Mouse (Mus musculus): ENCODE results near the gene Olfr243. TPM values are rescaled to one million over a fixed set of nuclear protein-coding genes. Genes with fewer than 3 reads are reported as not detected.

Olfr243 gene
- polyA plus RNA-seq, 1 experiment from 2014 or later, result not detected

Other genes starting within 250 kb of the Olfr243 start
- not detected in 2 replicates for gene Olfr608, start 244.8 kb upstream of the Olfr243 start, polyA plus RNA-seq (2015; fragmentation: Nextera tagmentation; extraction: Ambion mirVana)
- not detected in 2 replicates for gene Olfr609, start 216.6 kb upstream of the Olfr243 start, polyA plus RNA-seq (2015; fragmentation: Nextera tagmentation; extraction: Ambion mirVana)
- not detected in 2 replicates for gene Olfr610, start 202.5 kb upstream of the Olfr243 start, polyA plus RNA-seq (2015; fragmentation: Nextera tagmentation; extraction: Ambion mirVana)
- not detected in 2 replicates for gene Olfr611, start 193.8 kb upstream of the Olfr243 start, polyA plus RNA-seq (2015; fragmentation: Nextera tagmentation; extraction: Ambion mirVana)
- not detected in 2 replicates for gene Olfr612, start 172.0 kb upstream of the Olfr243 start, polyA plus RNA-seq (2015; fragmentation: Nextera tagmentation; extraction: Ambion mirVana)
- not detected in 2 replicates for gene Olfr613, start 166.6 kb upstream of the Olfr243 start, polyA plus RNA-seq (2015; fragmentation: Nextera tagmentation; extraction: Ambion mirVana)
- gene Olfr615, start 158.6 kb upstream of the Olfr243 start, polyA plus RNA-seq (2015; fragmentation: Nextera tagmentation; extraction: Ambion mirVana), result not detected in 2 replicates
- gene Olfr616, start 145.5 kb upstream of the Olfr243 start, polyA plus RNA-seq (2015; fragmentation: Nextera tagmentation; extraction: Ambion mirVana), result not detected in 2 replicates
- gene Olfr617, start 141.6 kb upstream of the Olfr243 start, polyA plus RNA-seq (2015; fragmentation: Nextera tagmentation; extraction: Ambion mirVana), result not detected in 2 replicates
- gene Olfr618, start 124.6 kb upstream of the Olfr243 start, polyA plus RNA-seq (2015; fragmentation: Nextera tagmentation; extraction: Ambion mirVana), result not detected in 2 replicates
- gene Olfr619, start 114.1 kb upstream of the Olfr243 start, polyA plus RNA-seq (2015; fragmentation: Nextera tagmentation; extraction: Ambion mirVana), result not detected in 2 replicates
- gene Olfr620, start 102.1 kb upstream of the Olfr243 start, polyA plus RNA-seq (2015; fragmentation: Nextera tagmentation; extraction: Ambion mirVana), result not detected in 2 replicates
- not detected in 2 replicates for gene Olfr622, start 72.0 kb upstream of the Olfr243 start, polyA plus RNA-seq (2015; fragmentation: Nextera tagmentation; extraction: Ambion mirVana)
- not detected in 2 replicates for gene Olfr623, start 51.0 kb upstream of the Olfr243 start, polyA plus RNA-seq (2015; fragmentation: Nextera tagmentation; extraction: Ambion mirVana)
- gene Olfr624, start 43.5 kb upstream of the Olfr243 start, polyA plus RNA-seq (2015; fragmentation: Nextera tagmentation; extraction: Ambion mirVana), result 0.02 TPM in 1 of 2 replicates, not detected in the other
- not detected in 2 replicates for gene Olfr625-ps1, start 32.0 kb upstream of the Olfr243 start, polyA plus RNA-seq (2015; fragmentation: Nextera tagmentation; extraction: Ambion mirVana)
- gene Olfr628, start 15.7 kb downstream of the Olfr243 start, polyA plus RNA-seq (2015; fragmentation: Nextera tagmentation; extraction: Ambion mirVana), result not detected in 2 replicates
- gene Olfr629, start 30.3 kb downstream of the Olfr243 start, polyA plus RNA-seq (2015; fragmentation: Nextera tagmentation; extraction: Ambion mirVana), result 0.08 and 0.17 TPM in 2 replicates
- not detected in 2 replicates for gene Olfr630, start 42.7 kb downstream of the Olfr243 start, polyA plus RNA-seq (2015; fragmentation: Nextera tagmentation; extraction: Ambion mirVana)
- gene Olfr69, start 56.9 kb downstream of the Olfr243 start, polyA plus RNA-seq (2015; fragmentation: Nextera tagmentation; extraction: Ambion mirVana), result not detected in 2 replicates
- gene Olfr68, start 65.0 kb downstream of the Olfr243 start, polyA plus RNA-seq (2015; fragmentation: Nextera tagmentation; extraction: Ambion mirVana), result not detected in 2 replicates
- not detected in 2 replicates for gene Olfr67, start 77.2 kb downstream of the Olfr243 start, polyA plus RNA-seq (2015; fragmentation: Nextera tagmentation; extraction: Ambion mirVana)
- 49,070 and 53,102 TPM in 2 replicates for gene Hbb-bt, start 99.3 kb downstream of the Olfr243 start, polyA plus RNA-seq (2015; fragmentation: Nextera tagmentation; extraction: Ambion mirVana)
- gene Hbb-bs, start 113.4 kb downstream of the Olfr243 start, polyA plus RNA-seq (2015; fragmentation: Nextera tagmentation; extraction: Ambion mirVana), result 91,050 and 104,119 TPM in 2 replicates
- gene Hbb-bh2, start 125.8 kb downstream of the Olfr243 start, polyA plus RNA-seq (2015; fragmentation: Nextera tagmentation; extraction: Ambion mirVana), result 0.32 and 0.36 TPM in 2 replicates
- gene Hbb-bh1, start 128.5 kb downstream of the Olfr243 start, polyA plus RNA-seq (2015; fragmentation: Nextera tagmentation; extraction: Ambion mirVana), result 367 and 436 TPM in 2 replicates
- gene Hbb-y, start 138.5 kb downstream of the Olfr243 start, polyA plus RNA-seq (2015; fragmentation: Nextera tagmentation; extraction: Ambion mirVana), result 3,309 and 4,306 TPM in 2 replicates
- not detected in 2 replicates for gene Olfr66, start 171.6 kb downstream of the Olfr243 start, polyA plus RNA-seq (2015; fragmentation: Nextera tagmentation; extraction: Ambion mirVana)
- gene Olfr64, start 179.8 kb downstream of the Olfr243 start, polyA plus RNA-seq (2015; fragmentation: Nextera tagmentation; extraction: Ambion mirVana), result not detected in 2 replicates
- gene Olfr65, start 188.8 kb downstream of the Olfr243 start, polyA plus RNA-seq (2015; fragmentation: Nextera tagmentation; extraction: Ambion mirVana), result not detected in 2 replicates
- 0.12 TPM in 1 of 2 replicates, not detected in the other for gene Olfr631, start 214.2 kb downstream of the Olfr243 start, polyA plus RNA-seq (2015; fragmentation: Nextera tagmentation; extraction: Ambion mirVana)
- 0.21 and 0.33 TPM in 2 replicates for gene Olfr632, start 219.7 kb downstream of the Olfr243 start, polyA plus RNA-seq (2015; fragmentation: Nextera tagmentation; extraction: Ambion mirVana)
- gene Olfr633, start 229.8 kb downstream of the Olfr243 start, polyA plus RNA-seq (2015; fragmentation: Nextera tagmentation; extraction: Ambion mirVana), result not detected in 2 replicates

Data from liver, embryonic 13.5 days (tissue).